Mouse (Mus musculus) layer of hippocampus, adult 11-12 months (tissue): Measurements from ENCODE around the gene Micu1.
A peak's percentile ranks its signal among the peaks of the same experiment; 100 is the strongest.
"Not testable (repeated sequence)": the region's sequence is repeated elsewhere in the genome, so short reads cannot be mapped to it uniquely, and the experiment has no call there.

ENCODE experiments used
- DNase-seq: peaks from one replicate; pipeline ENCODE4 v3.0.0; 2022; ENCODE audit warnings: low spot score

Gene Micu1

GRCm38 (mm10) chr10:59702207-59703032, at the start of gene Micu1:
Micu1 (plus strand) TSS chr10:59702477.
- DNase-seq = peak; percentile 96

DNA sequence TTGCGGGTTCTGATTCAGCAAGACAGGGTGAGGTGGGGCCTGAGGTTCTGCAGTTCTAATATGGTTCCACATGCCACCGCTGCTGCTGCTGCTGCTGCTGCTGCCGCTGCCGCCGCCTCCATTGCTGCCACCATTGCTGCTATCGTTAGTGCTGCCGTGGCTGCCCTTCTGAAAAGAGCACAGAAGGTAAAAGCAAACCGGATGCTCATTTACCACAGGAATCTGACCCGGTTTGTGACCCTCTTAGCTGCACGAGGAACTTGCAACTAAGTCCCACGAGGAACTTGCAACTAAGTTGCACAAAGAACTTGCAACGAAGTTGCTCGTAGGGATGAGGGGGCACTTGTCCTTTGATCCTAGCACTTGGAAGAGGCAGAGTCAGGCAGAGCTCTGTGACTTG, 45.5 kb upstream of the Micu1 start:
- DNase-seq = no peak

DNA sequence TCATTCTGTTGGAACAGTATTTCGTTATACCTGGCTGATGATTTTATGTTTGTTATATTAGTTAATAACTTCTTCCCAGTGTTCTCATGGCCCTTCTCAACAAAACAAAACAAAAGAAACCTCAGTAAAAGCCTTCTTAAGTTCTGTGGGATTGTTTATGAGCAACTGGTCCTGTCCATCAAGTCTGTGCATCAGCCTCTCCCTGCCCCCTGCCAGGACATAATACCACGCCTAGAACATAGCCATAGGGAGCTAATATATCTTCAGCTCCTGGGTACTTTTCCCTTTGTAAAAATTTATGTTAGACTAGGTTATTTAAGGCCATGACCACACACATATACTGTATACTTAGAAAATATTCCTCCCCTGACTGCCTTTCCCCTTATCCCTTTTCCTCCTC, 37.5 kb upstream of the Micu1 start:
- DNase-seq = no peak

- DNase-seq = peak; percentile 13
Measured at GRCm38 (mm10) chr10:59665503-59666291, 36.6 kb upstream of the Micu1 start.

DNA sequence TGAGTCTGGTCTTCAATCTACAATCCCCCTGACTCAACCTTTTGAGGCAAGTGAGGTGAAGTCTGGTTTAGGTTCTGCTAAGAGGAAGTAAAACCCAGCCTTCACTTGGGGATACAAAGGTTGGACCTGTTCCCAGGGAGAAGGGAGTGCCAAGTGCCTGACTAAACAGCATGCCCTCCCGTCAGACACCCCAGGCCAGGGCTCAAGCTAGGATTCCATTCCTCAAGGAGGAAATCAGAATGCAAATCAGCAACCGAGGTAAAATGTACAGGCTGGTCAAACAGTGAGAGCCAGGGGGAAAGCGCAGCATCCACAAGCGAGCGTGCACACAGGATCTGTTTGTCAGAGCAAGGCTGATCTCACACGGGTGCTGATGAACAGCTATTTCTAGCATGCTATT, 34.9 kb upstream of the Micu1 start:
- DNase-seq = peak; percentile 14

DNA sequence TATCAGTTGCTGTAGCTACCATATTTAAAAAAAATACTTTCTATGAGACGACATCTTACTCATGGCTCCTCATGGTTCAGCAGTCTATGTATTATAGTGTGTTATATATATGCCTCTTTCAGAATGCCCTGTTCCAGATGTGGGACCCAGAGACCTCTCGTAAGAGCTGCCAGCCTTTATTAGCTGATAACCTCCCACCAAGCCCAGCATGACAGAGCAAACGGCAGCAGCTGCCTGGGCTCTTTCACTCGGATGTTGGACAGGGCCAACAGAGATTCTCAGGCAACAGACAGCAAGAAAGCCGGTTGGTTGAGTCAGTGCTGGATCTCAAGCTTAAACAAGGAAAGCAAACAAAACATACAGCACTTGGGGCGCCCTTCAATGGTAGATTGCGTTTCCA, 33.8 kb upstream of the Micu1 start:
- DNase-seq = no peak

- DNase-seq = no peak
Measured at GRCm38 (mm10) chr10:59677836-59678235, 24.4 kb upstream of the Micu1 start.

GRCm38 (mm10) chr10:59679189-59679588, 23.1 kb upstream of the Micu1 start:
- no peak for DNase-seq

DNA sequence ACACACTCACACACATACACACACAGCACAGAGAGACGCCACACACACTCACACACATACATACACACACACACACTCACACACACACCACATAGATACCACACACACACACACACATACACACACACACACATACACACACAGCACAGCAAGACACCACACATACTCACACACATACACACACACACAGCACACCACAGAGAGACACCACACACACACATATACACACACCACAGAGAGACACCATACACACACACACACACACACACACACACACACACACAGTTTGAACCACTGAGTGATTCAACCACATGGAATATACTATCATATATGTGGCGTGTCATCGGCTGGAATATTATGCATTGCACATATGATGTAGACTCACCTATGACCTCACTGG, 16.7 kb upstream of the Micu1 start:
- DNase-seq = not testable (repeated sequence)

DNA sequence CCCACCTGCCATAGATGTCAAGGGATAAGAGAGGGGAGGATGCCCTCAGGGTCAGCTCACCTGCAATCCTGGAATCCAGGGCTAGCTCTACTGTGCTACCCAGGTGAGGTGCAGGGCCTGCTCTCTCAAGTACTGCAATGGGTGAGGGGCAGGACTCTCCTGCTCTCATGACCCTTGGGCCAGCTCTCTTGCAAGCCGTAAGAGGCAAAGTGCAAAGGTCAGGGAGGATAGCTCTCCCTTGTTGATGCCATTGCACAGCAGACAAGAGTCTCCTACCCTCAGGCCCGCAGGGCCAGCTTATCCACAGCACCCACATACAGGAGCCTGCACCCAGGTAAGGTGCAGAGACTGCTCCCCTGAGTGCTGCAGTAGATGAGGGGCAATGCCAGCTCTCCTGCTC, 15.2 kb upstream of the Micu1 start:
- DNase-seq = no peak

- DNase-seq = no peak
Measured at GRCm38 (mm10) chr10:59689836-59690235, 12.4 kb upstream of the Micu1 start.

DNA sequence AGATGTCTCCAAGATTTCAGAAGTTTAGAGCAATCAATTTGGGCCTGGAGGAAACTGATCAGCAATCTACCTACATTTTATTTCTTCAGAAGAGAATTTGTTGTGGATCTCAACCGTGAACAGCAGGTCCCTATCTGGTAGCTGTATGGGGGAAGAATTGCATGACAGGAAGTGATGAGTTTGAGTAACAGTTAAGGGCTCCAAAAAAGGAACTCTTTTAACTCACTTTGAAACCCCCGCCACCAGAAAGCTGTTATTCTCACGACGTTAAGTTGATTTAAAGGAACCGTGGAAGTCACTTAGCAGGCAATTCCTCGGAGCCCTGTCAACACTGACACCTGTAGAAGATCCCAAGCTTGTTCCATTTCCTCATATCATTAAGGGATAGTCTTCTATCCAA, 9.8 kb upstream of the Micu1 start:
- DNase-seq = no peak

DNA sequence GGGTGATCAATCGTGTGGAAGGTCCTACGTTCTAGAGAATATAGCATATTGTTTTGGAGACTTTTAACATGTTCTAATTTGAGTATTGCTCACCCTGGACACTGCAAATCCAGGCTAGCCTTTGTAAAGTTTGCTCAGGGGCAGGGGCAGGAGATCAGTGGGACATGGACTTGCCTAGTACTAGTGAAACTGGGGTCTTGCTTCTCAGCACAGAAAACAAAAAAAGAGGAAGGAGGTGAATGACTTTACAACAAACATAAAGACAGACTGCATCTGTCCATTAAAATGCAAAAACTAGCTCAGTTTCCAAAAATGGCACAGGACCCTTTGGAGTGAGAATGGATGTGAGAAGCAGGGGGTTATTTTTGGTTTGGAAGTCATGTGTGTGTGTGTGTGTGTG, 8.2 kb upstream of the Micu1 start:
- DNase-seq = no peak

GRCm38 (mm10) chr10:59699516-59699915, 2.8 kb upstream of the Micu1 start:
- no peak for DNase-seq

DNA sequence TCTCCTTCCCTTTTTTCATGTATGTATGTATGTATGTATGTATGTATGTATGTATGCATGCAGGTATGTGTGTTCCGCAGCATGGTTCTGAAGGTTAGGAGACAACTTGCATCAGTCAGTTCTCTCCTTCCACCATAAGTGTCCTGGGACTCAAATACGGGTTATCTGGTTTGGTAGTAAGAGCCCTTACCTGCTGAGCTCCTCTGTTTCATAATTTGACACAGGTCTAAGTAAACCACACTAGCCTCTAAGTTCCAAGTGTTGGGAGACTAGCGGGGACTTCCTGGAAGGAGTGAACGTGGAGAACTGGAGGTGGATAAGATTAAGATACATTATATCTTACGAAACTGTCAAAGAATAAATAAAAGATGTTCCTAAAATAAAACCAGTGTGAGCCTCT, 472 bp upstream of the Micu1 start:
- no peak for DNase-seq

- DNase-seq = no peak
Measured at GRCm38 (mm10) chr10:59703060-59703760, 933 bp downstream of the Micu1 start.

- no peak for DNase-seq
Measured at GRCm38 (mm10) chr10:59706991-59707546, 4.8 kb downstream of the Micu1 start.

GRCm38 (mm10) chr10:59707595-59707994, 5.3 kb downstream of the Micu1 start:
- no peak for DNase-seq

DNA sequence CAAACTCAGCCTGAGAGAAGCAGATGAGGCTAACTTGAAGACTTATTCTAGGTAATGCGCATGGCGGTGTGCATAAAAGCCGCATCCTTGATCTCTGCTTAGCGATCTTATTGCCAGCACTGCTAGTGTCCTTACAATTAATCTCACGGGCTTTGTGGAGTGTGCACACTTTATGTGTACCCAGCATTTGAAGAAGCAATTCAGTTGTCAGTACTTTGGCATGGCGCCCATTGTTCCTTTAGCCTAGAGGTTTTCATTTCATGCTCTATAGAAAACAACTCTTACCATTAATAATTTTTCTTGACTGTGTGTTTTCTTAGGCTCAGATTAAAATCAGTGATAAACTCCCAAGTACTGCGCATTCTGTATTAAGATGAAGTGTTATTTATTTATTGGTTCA, 7.0 kb downstream of the Micu1 start:
- no peak for DNase-seq

DNA sequence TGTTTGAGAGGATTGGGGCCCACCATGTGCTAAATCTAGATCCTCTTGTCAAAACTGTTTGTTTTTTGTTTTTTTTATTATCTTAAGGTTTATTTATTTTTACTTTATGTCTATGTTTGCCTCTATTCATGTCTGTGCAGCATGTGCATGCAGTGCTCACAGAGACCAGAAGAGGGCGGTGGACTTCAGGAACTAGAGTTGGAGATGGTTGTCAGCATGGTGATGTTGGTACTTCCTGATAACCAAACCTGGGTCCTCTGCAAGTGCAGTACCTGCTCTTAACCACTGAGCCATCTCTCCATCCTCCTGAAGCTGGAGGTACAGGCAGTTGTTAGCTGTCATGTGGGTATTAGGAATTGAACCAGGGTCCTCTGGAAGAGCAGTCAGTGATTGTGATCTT, 8.0 kb downstream of the Micu1 start:
- DNase-seq = no peak

GRCm38 (mm10) chr10:59712062-59712461, 9.8 kb downstream of the Micu1 start:
- no peak for DNase-seq

- DNase-seq = no peak
Measured at GRCm38 (mm10) chr10:59720017-59720416, 17.7 kb downstream of the Micu1 start.
